Mouse (Mus musculus): ENCODE results near the gene Ap3s2. TPM values are rescaled to one million over a fixed set of nuclear protein-coding genes. Genes with fewer than 3 reads are reported as not detected.
A peak's percentile ranks its signal among the peaks of the same experiment; 100 is the strongest.

The Ap3s2 gene
- polyA plus RNA-seq, 1 experiment from 2014 or later, result 36.8 TPM

- Histone ChIP-seq H3K9me3 (no peaks in the 10 kb centered on the region), H3K4me1 (replicated peaks) (no peaks in the 10 kb centered on the region), H3K4me3 (replicated peaks) (no peak overlapping the region), H3K9ac (no peak overlapping the region), H3K36me3 (peaks cover 11% of the 10 kb centered on the region; the same call in 1 of the 2 replicates), H3K27me3 (replicated peaks) (no peaks in the 10 kb centered on the region), H3K4me2 (replicated peaks) (no peak overlapping the region), H3K27ac (no peak overlapping the region)
- WGBS, result 74% methylated on average over 2 of the region's 2 CpGs
- ATAC-seq, result no peak
Observed at GRCm38 (mm10) chr7:79907356-79907755, 13.1 kb downstream of the Ap3s2 start.

DNA sequence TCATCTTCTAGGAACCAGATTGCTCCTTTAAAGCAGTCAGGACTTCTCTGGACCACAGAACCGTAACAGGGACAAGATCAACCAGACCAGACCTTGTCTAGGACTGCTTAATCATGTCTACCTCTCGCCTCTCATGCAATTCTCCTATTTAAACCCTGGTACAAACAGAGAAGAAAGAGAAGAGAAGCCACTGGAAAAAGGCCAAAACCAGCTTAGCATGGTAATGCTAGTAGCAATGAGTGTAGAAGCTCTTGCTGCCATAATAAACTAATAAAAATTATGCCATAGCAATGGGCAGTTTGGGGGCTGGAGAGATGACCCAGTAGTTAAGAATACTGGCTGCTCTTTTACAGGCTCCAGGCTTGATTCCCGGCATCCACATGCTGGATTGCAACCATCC, 13.5 kb downstream of the Ap3s2 start:
- Histone ChIP-seq H3K4me3 (replicated peaks) (no peak overlapping the region), H3K4me2 (replicated peaks) (no peak overlapping the region), H3K9me3 (no peaks in the 10 kb centered on the region), H3K9ac (no peak overlapping the region), H3K27me3 (replicated peaks) (no peaks in the 10 kb centered on the region), H3K36me3 (peaks cover 11% of the 10 kb centered on the region; the same call in 1 of the 2 replicates), H3K4me1 (replicated peaks) (no peaks in the 10 kb centered on the region), H3K27ac (no peak overlapping the region)
- ATAC-seq, result no peak
- 89% methylated on average over 3 of the region's 3 CpGs for WGBS

DNA sequence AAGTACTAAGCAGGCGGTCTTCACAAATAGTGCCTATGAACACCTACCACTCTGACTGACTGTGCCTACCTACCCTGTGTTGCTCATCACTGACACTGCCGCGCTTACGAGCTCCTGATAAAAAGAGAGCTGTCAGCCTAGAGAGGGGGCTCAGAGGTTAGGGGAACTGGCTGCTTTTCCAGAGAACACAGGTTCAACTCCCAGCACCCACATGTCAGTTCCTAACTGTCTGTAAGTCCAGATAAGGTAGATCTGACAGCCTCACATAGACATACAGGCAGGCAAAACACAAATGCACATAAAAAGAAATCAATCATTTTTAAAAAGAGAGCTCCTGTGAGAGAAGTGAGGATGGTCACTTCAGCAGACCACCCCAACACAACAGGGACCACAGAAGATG, 15.3 kb downstream of the Ap3s2 start:
- H3K27ac ChIP-seq, result no peak overlapping the region
- peaks cover 11% of the 10 kb centered on the region; the same call in 1 of the 2 replicates for H3K36me3 ChIP-seq
- H3K4me1 ChIP-seq (replicated peaks), result no peaks in the 10 kb centered on the region
- no peaks in the 10 kb centered on the region for H3K27me3 ChIP-seq (replicated peaks)
- 94% methylated on average over 4 of the region's 4 CpGs for WGBS
- no peaks in the 10 kb centered on the region for H3K9me3 ChIP-seq
- H3K4me3 ChIP-seq (replicated peaks), result no peak overlapping the region
- H3K9ac ChIP-seq, result no peak overlapping the region
- no peak overlapping the region for H3K4me2 ChIP-seq (replicated peaks)
- ATAC-seq, result no peak

GRCm38 (mm10) chr7:79903160-79903792, 17.2 kb downstream of the Ap3s2 start:
- Histone ChIP-seq H3K27ac (peak overlapping the region; percentile 49; the same call in 1 of the 2 replicates), H3K9ac (no peak overlapping the region), H3K4me2 (replicated peaks) (no peak overlapping the region), H3K27me3 (replicated peaks) (no peaks in the 10 kb centered on the region), H3K4me3 (replicated peaks) (no peak overlapping the region), H3K9me3 (no peaks in the 10 kb centered on the region), H3K36me3 (no peaks in the 10 kb centered on the region; the same call in 1 of the 2 replicates), H3K4me1 (replicated peaks) (no peaks in the 10 kb centered on the region)
- ATAC-seq, result peak; percentile 70
- WGBS, result 59% methylated on average over 8 of the region's 8 CpGs

DNA sequence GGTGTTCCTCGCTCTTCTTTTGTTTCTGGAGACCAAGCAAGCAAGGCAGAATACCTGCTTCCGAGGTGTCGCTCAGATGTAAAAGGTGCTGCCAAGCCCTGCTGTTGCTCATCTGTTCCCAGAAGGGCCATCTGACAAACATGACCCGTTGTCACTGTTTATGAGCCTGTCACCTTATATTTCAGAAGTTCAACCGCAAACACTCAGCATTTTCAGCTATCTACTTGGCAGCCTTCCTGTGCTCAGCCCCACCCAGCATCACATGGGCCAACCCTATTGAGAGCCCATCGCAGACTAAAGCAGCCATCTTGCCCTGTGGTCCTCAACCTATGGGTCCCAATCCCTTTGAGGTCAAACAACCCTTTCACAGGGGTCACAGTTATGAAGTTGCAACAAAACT, 19.7 kb downstream of the Ap3s2 start:
- WGBS, result 92% methylated on average over 6 of the region's 6 CpGs
- Histone ChIP-seq H3K36me3 (peaks cover 6% of the 10 kb centered on the region; the same call in 1 of the 2 replicates), H3K4me1 (replicated peaks) (no peaks in the 10 kb centered on the region), H3K9me3 (no peaks in the 10 kb centered on the region), H3K27ac (no peak overlapping the region), H3K9ac (no peak overlapping the region), H3K4me2 (replicated peaks) (no peak overlapping the region), H3K4me3 (replicated peaks) (no peak overlapping the region), H3K27me3 (replicated peaks) (no peaks in the 10 kb centered on the region)
- ATAC-seq, result no peak

- Histone ChIP-seq H3K9me3 (no peaks in the 10 kb centered on the region), H3K36me3 (peaks cover 6% of the 10 kb centered on the region; the same call in 1 of the 2 replicates), H3K4me2 (replicated peaks) (no peak overlapping the region), H3K27ac (peak overlapping the region; percentile 51; the same call in 1 of the 2 replicates), H3K9ac (no peak overlapping the region), H3K4me1 (replicated peaks) (0 out of 2 replicates have a peak, but pooled peaks cover 3% of the 10 kb centered on the region), H3K4me3 (replicated peaks) (no peak overlapping the region), H3K27me3 (replicated peaks) (no peaks in the 10 kb centered on the region)
- WGBS, result 60% methylated on average over 3 of the region's 3 CpGs
- 0 out of 2 replicates have a peak, but pooled peaks have one; percentile 21 for ATAC-seq
Observed at GRCm38 (mm10) chr7:79895225-79895624, 25.2 kb downstream of the Ap3s2 start.

- Histone ChIP-seq H3K36me3 (peaks cover 6% of the 10 kb centered on the region; the same call in 1 of the 2 replicates), H3K9me3 (no peaks in the 10 kb centered on the region), H3K4me3 (replicated peaks) (no peak overlapping the region), H3K4me1 (replicated peaks) (0 out of 2 replicates have a peak, but pooled peaks cover 3% of the 10 kb centered on the region), H3K9ac (no peak overlapping the region), H3K27ac (no peak overlapping the region), H3K27me3 (replicated peaks) (no peaks in the 10 kb centered on the region), H3K4me2 (replicated peaks) (no peak overlapping the region)
- 84% methylated on average over 1 of the region's 1 CpGs for WGBS
- no peak for ATAC-seq
Observed at GRCm38 (mm10) chr7:79894790-79895189, 25.7 kb downstream of the Ap3s2 start.

DNA sequence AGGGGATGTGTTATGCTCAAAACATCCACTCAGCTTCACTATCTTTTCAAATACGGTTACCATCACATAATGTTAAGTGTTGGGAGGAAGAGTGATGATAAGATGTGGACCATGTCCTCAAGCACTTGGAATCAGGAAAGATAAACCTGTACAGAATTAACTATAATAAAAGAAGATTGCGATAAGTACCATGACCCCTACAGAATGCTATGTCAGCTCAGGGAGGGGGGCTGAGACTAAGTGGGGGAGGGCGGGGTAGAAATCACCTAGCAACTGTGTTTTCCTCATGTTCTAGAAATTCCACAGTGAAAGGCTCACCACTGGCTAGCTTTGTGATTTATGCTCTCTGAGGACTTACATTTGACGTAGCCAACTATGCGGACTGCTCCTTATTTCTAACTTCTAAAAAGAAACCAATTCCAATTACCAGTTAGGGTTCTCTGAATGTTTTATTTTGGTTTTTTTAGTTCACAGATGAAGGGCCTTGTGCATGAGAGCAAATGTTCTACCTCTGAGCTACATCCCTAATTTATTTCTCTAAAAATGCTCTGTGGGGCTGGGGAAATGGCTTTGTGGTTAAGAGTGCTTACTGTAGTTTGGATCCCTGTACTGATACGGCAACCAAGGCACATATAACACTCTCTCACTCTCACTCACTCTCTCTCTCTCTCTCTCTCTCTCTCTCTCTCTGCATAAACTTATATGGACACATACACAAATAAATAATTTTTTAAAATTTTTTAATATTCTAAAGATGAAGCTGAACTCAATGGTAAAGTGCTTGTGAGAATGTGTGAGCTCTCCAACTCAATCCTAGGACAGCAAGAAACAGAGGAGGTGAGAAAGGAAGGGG, 27.6 kb downstream of the Ap3s2 start:
- H3K9ac ChIP-seq, result no peak overlapping the region
- H3K9me3 ChIP-seq, result no peaks in the 10 kb centered on the region
- no peak overlapping the region for H3K4me3 ChIP-seq (replicated peaks)
- 0 out of 2 replicates have a peak, but pooled peaks cover 5% of the 10 kb centered on the region for H3K4me1 ChIP-seq (replicated peaks)
- no peaks in the 10 kb centered on the region for H3K27me3 ChIP-seq (replicated peaks)
- peak overlapping the region; percentile 56 for H3K27ac ChIP-seq
- H3K36me3 ChIP-seq, result peaks cover 6% of the 10 kb centered on the region; the same call in 1 of the 2 replicates
- H3K4me2 ChIP-seq (replicated peaks), result no peak overlapping the region
- peak; percentile 63 for ATAC-seq
- 60% methylated on average over 6 of the region's 6 CpGs for WGBS

DNA sequence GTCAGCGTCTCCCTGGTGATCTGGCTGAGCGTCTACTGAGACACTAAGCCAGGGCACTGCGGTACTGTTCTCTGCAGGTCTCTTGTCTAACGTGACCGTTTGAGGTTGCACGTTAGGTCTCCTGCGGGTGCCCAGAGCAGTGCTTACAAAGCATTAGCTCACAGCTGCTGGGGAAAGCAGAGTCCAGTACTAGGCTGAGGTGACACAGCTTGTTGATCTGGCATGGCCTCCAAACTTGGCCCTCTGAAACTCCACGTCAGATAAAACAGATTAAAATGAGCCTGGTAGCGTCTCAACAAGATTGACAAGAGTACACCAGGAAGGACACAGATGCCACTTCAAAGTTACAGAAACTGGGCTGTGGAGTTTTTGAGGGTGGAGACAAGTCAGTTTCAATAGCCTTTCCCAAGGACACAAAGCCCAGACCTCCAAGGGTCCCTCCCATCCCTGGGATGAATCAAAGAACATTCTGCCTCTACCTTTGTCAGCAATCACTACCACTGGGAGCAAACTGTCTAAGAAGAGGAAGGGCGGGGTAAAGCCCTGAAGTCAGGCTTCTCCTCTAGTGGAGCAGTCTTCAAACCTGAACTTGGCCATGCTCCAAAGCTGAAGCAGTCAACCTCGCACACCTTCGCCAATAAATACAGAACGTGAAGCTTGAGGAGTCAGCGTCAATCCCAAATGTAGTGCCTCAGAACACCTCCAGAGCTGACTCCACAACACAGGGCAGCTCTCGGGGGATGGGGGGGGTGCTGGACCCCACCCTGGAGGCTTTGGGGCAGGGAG, 29.8 kb downstream of the Ap3s2 start:
- H3K36me3 ChIP-seq, result peaks cover 2% of the 10 kb centered on the region; the same call in 1 of the 2 replicates
- no peak overlapping the region for H3K4me2 ChIP-seq (replicated peaks)
- 65% methylated on average over 15 of the region's 15 CpGs for WGBS
- H3K27me3 ChIP-seq (replicated peaks), result no peaks in the 10 kb centered on the region
- H3K4me3 ChIP-seq (replicated peaks), result no peak overlapping the region
- H3K9me3 ChIP-seq, result no peaks in the 10 kb centered on the region
- peak; percentile 62 for ATAC-seq
- peaks cover 12% of the 10 kb centered on the region; the same call in 1 of the 2 replicates for H3K4me1 ChIP-seq (replicated peaks)
- H3K27ac ChIP-seq, result peak overlapping the region; percentile 73
- H3K9ac ChIP-seq, result peak overlapping the region; percentile 4; the same call in 1 of the 2 replicates

DNA sequence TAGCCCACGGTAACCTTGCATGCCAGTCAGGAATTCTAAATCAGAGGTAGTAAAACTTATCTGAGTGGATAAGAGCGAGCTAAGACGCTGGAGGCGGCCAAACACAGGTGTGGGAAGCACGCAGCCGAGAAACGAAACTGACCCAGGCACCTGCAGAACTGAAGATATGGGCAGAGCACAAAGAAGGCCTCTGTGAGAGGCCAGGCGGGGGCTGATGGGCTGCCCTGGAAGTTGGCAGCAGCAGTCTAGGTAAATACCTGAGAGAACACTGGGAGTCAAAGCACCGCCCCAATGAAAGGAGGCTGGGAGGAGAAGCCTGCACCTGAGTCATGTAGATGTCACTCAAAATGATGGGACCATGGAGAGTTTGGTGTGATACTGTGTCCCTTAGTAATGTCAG, 31.8 kb downstream of the Ap3s2 start:
- Histone ChIP-seq H3K9me3 (no peaks in the 10 kb centered on the region), H3K9ac (no peak overlapping the region), H3K4me1 (replicated peaks) (peaks cover 12% of the 10 kb centered on the region; the same call in 1 of the 2 replicates), H3K36me3 (peaks cover 2% of the 10 kb centered on the region; the same call in 1 of the 2 replicates), H3K4me2 (replicated peaks) (peak overlapping the region; percentile 1; the same call in 1 of the 2 replicates), H3K27ac (peak overlapping the region; percentile 69), H3K4me3 (replicated peaks) (no peak overlapping the region), H3K27me3 (replicated peaks) (no peaks in the 10 kb centered on the region)
- ATAC-seq, result peak; percentile 88
- WGBS, result 69% methylated on average over 9 of the region's 9 CpGs

- ATAC-seq, result no peak
- H3K36me3 ChIP-seq, result peaks cover 8% of the 10 kb centered on the region; the same call in 1 of the 2 replicates
- peaks cover 14% of the 10 kb centered on the region; the same call in 1 of the 2 replicates for H3K4me1 ChIP-seq (replicated peaks)
- H3K4me2 ChIP-seq (replicated peaks), result no peak overlapping the region
- no peaks in the 10 kb centered on the region for H3K27me3 ChIP-seq (replicated peaks)
- no peaks in the 10 kb centered on the region for H3K9me3 ChIP-seq
- WGBS, result 80% methylated on average over 7 of the region's 7 CpGs
- H3K9ac ChIP-seq, result no peak overlapping the region
- H3K4me3 ChIP-seq (replicated peaks), result no peak overlapping the region
- H3K27ac ChIP-seq, result no peak overlapping the region
Observed at GRCm38 (mm10) chr7:79883613-79884334, 36.7 kb downstream of the Ap3s2 start.

Data from intestine, embryonic 15.5 days (tissue).